Mouse (Mus musculus) liver, adult 2 months (tissue): ENCODE results near the gene Gm44502.

Experiments used
- CTCF ChIP-seq: fragments of 200-500 bp; IDR thresholded peaks from 2 replicates; pipeline ENCODE4 v1.5.1; 2011; ENCODE audit warnings: low read depth, low read length, control low read depth
- POLR2A ChIP-seq: fragments of 200-500 bp; IDR thresholded peaks from 2 replicates; pipeline ENCODE4 v1.6.1; 2011; ENCODE audit warnings: low read length, control low read depth; ENCODE audit not compliant: insufficient read depth; ENCODE audit errors: extremely low read depth

- no peak for TF ChIP-seq CTCF
- TF ChIP-seq POLR2A: no peak
Measured at GRCm38 (mm10) chr15:89458942-89459341, 29.4 kb upstream of the Gm44502 start.
